Mouse (Mus musculus): ENCODE data around the gene Zfp160.
"Not testable (repeated sequence)": the region's sequence is repeated elsewhere in the genome, so short reads cannot be mapped to it uniquely, and the experiment has no call there.

Gene Zfp160

GRCm38 (mm10) chr17:21008382-21009331 is at the start of gene Zfp160:
Zfp160 (plus strand) TSS chr17:21008903.
- peak; percentile 59 to 83 for DNase-seq (ENCODE audit: low spot score in 2 of 2)

- no peak for DNase-seq (ENCODE audit: low spot score in 2 of 2)
Measured at GRCm38 (mm10) chr17:20960386-20960785, 48.3 kb upstream of the Zfp160 start.

GRCm38 (mm10) chr17:20965421-20965820 is 43.3 kb upstream of the Zfp160 start:
- no peak for DNase-seq (ENCODE audit: low spot score in 2 of 2)

- no peak for DNase-seq (ENCODE audit: low spot score in 2 of 2)
Measured at GRCm38 (mm10) chr17:20966681-20967080, 42.0 kb upstream of the Zfp160 start.

- DNase-seq (ENCODE audit: low spot score in 2 of 2), result no peak
Measured at GRCm38 (mm10) chr17:20993716-20994115, 15.0 kb upstream of the Zfp160 start.

- no peak for DNase-seq (ENCODE audit: low spot score in 2 of 2)
Measured at GRCm38 (mm10) chr17:20996364-20996763, 12.3 kb upstream of the Zfp160 start, which contains the start of gene Vmn1r233. Vmn1r233 (minus strand) TSS chr17:20996464.

- no peak for DNase-seq (ENCODE audit: low spot score in 2 of 2)
Measured at GRCm38 (mm10) chr17:21009726-21010125, 1.0 kb downstream of the Zfp160 start.

GRCm38 (mm10) chr17:21018410-21019080 is 9.8 kb downstream of the Zfp160 start:
- DNase-seq (ENCODE audit: low spot score in 2 of 2), result no peak

- not testable (repeated sequence) for DNase-seq (ENCODE audit: low spot score in 2 of 2)
Measured at GRCm38 (mm10) chr17:21048020-21048419, 39.3 kb downstream of the Zfp160 start.

GRCm38 (mm10) chr17:21050901-21051300 is 42.2 kb downstream of the Zfp160 start:
- no peak for DNase-seq (ENCODE audit: low spot score in 2 of 2)

GRCm38 (mm10) chr17:21051341-21051740 is 42.6 kb downstream of the Zfp160 start:
- DNase-seq (ENCODE audit: low spot score in 2 of 2), result not testable (repeated sequence)

GRCm38 (mm10) chr17:21051919-21052318 is 43.2 kb downstream of the Zfp160 start:
- not testable (repeated sequence) for DNase-seq (ENCODE audit: low spot score in 2 of 2)

GRCm38 (mm10) chr17:21053267-21053666 is 44.6 kb downstream of the Zfp160 start:
- DNase-seq (ENCODE audit: low spot score in 2 of 2), result no peak

- DNase-seq (ENCODE audit: low spot score in 2 of 2), result not testable (repeated sequence)
Measured at GRCm38 (mm10) chr17:21055111-21055510, 46.4 kb downstream of the Zfp160 start.

GRCm38 (mm10) chr17:21065501-21065900 is 56.8 kb downstream of the Zfp160 start:
- DNase-seq (ENCODE audit: low spot score in 2 of 2), result no peak

- no peak for DNase-seq (ENCODE audit: low spot score in 2 of 2)
Measured at GRCm38 (mm10) chr17:21067036-21067435, 58.3 kb downstream of the Zfp160 start.

GRCm38 (mm10) chr17:21069443-21069842 is 60.7 kb downstream of the Zfp160 start:
- DNase-seq (ENCODE audit: low spot score in 2 of 2), result not testable (repeated sequence)

- DNase-seq (ENCODE audit: low spot score in 2 of 2), result not testable (repeated sequence)
Measured at GRCm38 (mm10) chr17:21070971-21071370, 62.3 kb downstream of the Zfp160 start.

Data from spleen, postnatal 10 days (tissue).